Mouse (Mus musculus) C2C12 (cell line): ENCODE results near the gene Olfr518.

ENCODE experiments used
- CTCF ChIP-seq: IDR thresholded peaks from one replicate; pipeline ENCODE4 v1.5.1; 2011; ENCODE audit not compliant: control insufficient read depth, insufficient read depth, insufficient read length
- FOSL1 ChIP-seq: IDR thresholded peaks from one replicate; pipeline ENCODE4 v1.8.0; 2011; ENCODE audit warnings: mild to moderate bottlenecking, low read length; ENCODE audit not compliant: poor library complexity, insufficient read depth, severe bottlenecking
- MYOG ChIP-seq: IDR thresholded peaks from one replicate; pipeline ENCODE4 v1.6.1; 2011; ENCODE audit not compliant: control insufficient read depth, insufficient read length; ENCODE audit errors: extremely low read depth
- USF1 ChIP-seq: IDR thresholded peaks from one replicate; pipeline ENCODE4 v1.6.1; 2011; ENCODE audit warnings: low read depth, mild to moderate bottlenecking, control low read depth, moderate library complexity

DNA sequence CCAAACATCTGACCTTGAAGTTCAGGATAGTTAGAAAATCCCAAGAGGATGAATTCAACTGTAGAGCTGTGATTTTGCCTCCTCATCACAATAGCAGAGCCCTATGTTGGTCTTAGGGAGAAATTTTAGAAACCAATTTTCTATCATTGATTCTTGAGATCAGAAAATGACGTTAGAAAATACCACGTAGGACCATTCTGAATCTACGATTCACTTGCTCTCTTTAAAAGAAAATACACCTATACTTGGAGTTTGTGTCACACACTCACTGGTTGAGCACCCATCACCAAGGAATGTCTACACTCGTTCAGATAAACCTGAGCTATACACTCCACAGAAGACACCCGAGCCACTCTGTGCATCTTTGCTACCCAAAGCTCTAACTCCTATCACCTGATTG is 9.5 kb upstream of the Olfr518 start, which contains the start of gene Olfr519:
- TF ChIP-seq CTCF (no peak), FOSL1 (no peak), USF1 (no peak), MYOG (no peak)
